Mouse (Mus musculus): ENCODE data around the gene Kcnk2. TPM values are rescaled to one million over a fixed set of nuclear protein-coding genes. Genes with fewer than 3 reads are reported as not detected.

The Kcnk2 gene
- polyA plus RNA-seq, 1 experiment, result 2.9 TPM

- Histone ChIP-seq H3K4me1 (ENCODE audit: control insufficient read depth, insufficient read depth, low read length) (no peaks in the 10 kb centered on the region), H3K4me3 (ENCODE audit: insufficient read depth, low read depth, low read length) (peak overlapping the region; percentile 36; the same call in 1 of the 2 replicates), H3K27ac (ENCODE audit: insufficient read depth, low read depth, low read length) (no peak overlapping the region), H3K27me3 (replicated peaks; ENCODE audit: control insufficient read depth, insufficient read depth, low read length) (no peaks in the 10 kb centered on the region), H3K36me3 (ENCODE audit: control insufficient read depth, insufficient read depth, low read length) (no peaks in the 10 kb centered on the region)
- 4% methylated on average over 77 of the region's 82 CpGs for WGBS
- TF ChIP-seq POLR2A (IDR thresholded peaks at IDR 0.05; ENCODE audit: low read depth, low read length) (no peak), CTCF (conservative IDR thresholded peaks at IDR 0.05; ENCODE audit: insufficient read depth, insufficient read length, low read depth, low read length) (no peak)
- DNase-seq, result no peak
These were observed 58.5 kb downstream of the Kcnk2 start for GRCm38 (mm10) chr1:189343301-189344251.

GRCm38 (mm10) chr1:189342416-189343104 is 59.5 kb downstream of the Kcnk2 start:
- H3K4me1 ChIP-seq (ENCODE audit: control insufficient read depth, insufficient read depth, low read length), result no peaks in the 10 kb centered on the region
- H3K27ac ChIP-seq (ENCODE audit: insufficient read depth, low read depth, low read length), result no peak overlapping the region
- DNase-seq, result no peak
- H3K4me3 ChIP-seq (ENCODE audit: insufficient read depth, low read depth, low read length), result peak overlapping the region; percentile 26
- no peaks in the 10 kb centered on the region for H3K27me3 ChIP-seq (replicated peaks; ENCODE audit: control insufficient read depth, insufficient read depth, low read length)
- no peaks in the 10 kb centered on the region for H3K36me3 ChIP-seq (ENCODE audit: control insufficient read depth, insufficient read depth, low read length)
- WGBS, result 8% methylated on average over 30 of the region's 30 CpGs
- TF ChIP-seq POLR2A (IDR thresholded peaks at IDR 0.05; ENCODE audit: low read depth, low read length) (no peak), CTCF (conservative IDR thresholded peaks at IDR 0.05; ENCODE audit: insufficient read depth, insufficient read length, low read depth, low read length) (no peak)

GRCm38 (mm10) chr1:189341381-189341917 is 60.6 kb downstream of the Kcnk2 start:
- Histone ChIP-seq H3K27me3 (replicated peaks; ENCODE audit: control insufficient read depth, insufficient read depth, low read length) (no peaks in the 10 kb centered on the region), H3K27ac (ENCODE audit: insufficient read depth, low read depth, low read length) (no peak overlapping the region), H3K36me3 (ENCODE audit: control insufficient read depth, insufficient read depth, low read length) (no peaks in the 10 kb centered on the region), H3K4me3 (ENCODE audit: insufficient read depth, low read depth, low read length) (no peak overlapping the region), H3K4me1 (ENCODE audit: control insufficient read depth, insufficient read depth, low read length) (no peaks in the 10 kb centered on the region)
- TF ChIP-seq POLR2A (IDR thresholded peaks at IDR 0.05; ENCODE audit: low read depth, low read length) (no peak), CTCF (conservative IDR thresholded peaks at IDR 0.05; ENCODE audit: insufficient read depth, insufficient read length, low read depth, low read length) (no peak)
- 51% methylated on average over 4 of the region's 4 CpGs for WGBS
- DNase-seq, result no peak

- no peak for TF ChIP-seq POLR2A (IDR thresholded peaks at IDR 0.05; ENCODE audit: low read depth, low read length)
- TF ChIP-seq CTCF (conservative IDR thresholded peaks at IDR 0.05; ENCODE audit: insufficient read depth, insufficient read length, low read depth, low read length), result no peak
- Histone ChIP-seq H3K27me3 (replicated peaks; ENCODE audit: control insufficient read depth, insufficient read depth, low read length) (no peaks in the 10 kb centered on the region), H3K4me3 (ENCODE audit: insufficient read depth, low read depth, low read length) (no peak overlapping the region), H3K36me3 (ENCODE audit: control insufficient read depth, insufficient read depth, low read length) (no peaks in the 10 kb centered on the region), H3K27ac (ENCODE audit: insufficient read depth, low read depth, low read length) (no peak overlapping the region), H3K4me1 (ENCODE audit: control insufficient read depth, insufficient read depth, low read length) (no peaks in the 10 kb centered on the region)
- DNase-seq, result no peak
- WGBS, result 45% methylated on average over 2 of the region's 2 CpGs
These were observed 86.2 kb downstream of the Kcnk2 start for GRCm38 (mm10) chr1:189315896-189316295.

- WGBS, result 67% methylated on average over 6 of the region's 6 CpGs
- TF ChIP-seq CTCF (conservative IDR thresholded peaks at IDR 0.05; ENCODE audit: insufficient read depth, insufficient read length, low read depth, low read length), result no peak
- TF ChIP-seq POLR2A (IDR thresholded peaks at IDR 0.05; ENCODE audit: low read depth, low read length), result no peak
- Histone ChIP-seq H3K4me1 (ENCODE audit: control insufficient read depth, insufficient read depth, low read length) (no peaks in the 10 kb centered on the region), H3K36me3 (ENCODE audit: control insufficient read depth, insufficient read depth, low read length) (no peaks in the 10 kb centered on the region), H3K27ac (ENCODE audit: insufficient read depth, low read depth, low read length) (no peak overlapping the region), H3K27me3 (replicated peaks; ENCODE audit: control insufficient read depth, insufficient read depth, low read length) (no peaks in the 10 kb centered on the region), H3K4me3 (ENCODE audit: insufficient read depth, low read depth, low read length) (no peak overlapping the region)
- DNase-seq, result no peak
These were observed 87.6 kb downstream of the Kcnk2 start for GRCm38 (mm10) chr1:189314495-189314894.

GRCm38 (mm10) chr1:189313750-189314149 is 88.3 kb downstream of the Kcnk2 start:
- Histone ChIP-seq H3K4me1 (ENCODE audit: control insufficient read depth, insufficient read depth, low read length) (no peaks in the 10 kb centered on the region), H3K27me3 (replicated peaks; ENCODE audit: control insufficient read depth, insufficient read depth, low read length) (no peaks in the 10 kb centered on the region), H3K36me3 (ENCODE audit: control insufficient read depth, insufficient read depth, low read length) (no peaks in the 10 kb centered on the region), H3K4me3 (ENCODE audit: insufficient read depth, low read depth, low read length) (no peak overlapping the region), H3K27ac (ENCODE audit: insufficient read depth, low read depth, low read length) (no peak overlapping the region)
- no peak for DNase-seq
- WGBS, result 83% methylated on average over 7 of the region's 7 CpGs
- TF ChIP-seq CTCF (conservative IDR thresholded peaks at IDR 0.05; ENCODE audit: insufficient read depth, insufficient read length, low read depth, low read length) (no peak), POLR2A (IDR thresholded peaks at IDR 0.05; ENCODE audit: low read depth, low read length) (no peak)

- no peak for DNase-seq
These were observed 91.9 kb downstream of the Kcnk2 start for GRCm38 (mm10) chr1:189310145-189310544.

More at GRCm38 (mm10) chr1:189310145-189310544, 91.9 kb downstream of the Kcnk2 start:
- WGBS, result 74% methylated on average over 2 of the region's 2 CpGs
- H3K27me3 ChIP-seq (replicated peaks; ENCODE audit: control insufficient read depth, insufficient read depth, low read length), result no peaks in the 10 kb centered on the region
- H3K4me1 ChIP-seq (ENCODE audit: control insufficient read depth, insufficient read depth, low read length), result no peaks in the 10 kb centered on the region
- H3K27ac ChIP-seq (ENCODE audit: insufficient read depth, low read depth, low read length), result no peak overlapping the region
- no peak overlapping the region for H3K4me3 ChIP-seq (ENCODE audit: insufficient read depth, low read depth, low read length)
- H3K36me3 ChIP-seq (ENCODE audit: control insufficient read depth, insufficient read depth, low read length), result no peaks in the 10 kb centered on the region
- TF ChIP-seq CTCF (conservative IDR thresholded peaks at IDR 0.05; ENCODE audit: insufficient read depth, insufficient read length, low read depth, low read length), result no peak
- TF ChIP-seq POLR2A (IDR thresholded peaks at IDR 0.05; ENCODE audit: low read depth, low read length), result no peak
